Mouse (Mus musculus): ENCODE results near the gene Cisd2.

The Cisd2 gene

DNA sequence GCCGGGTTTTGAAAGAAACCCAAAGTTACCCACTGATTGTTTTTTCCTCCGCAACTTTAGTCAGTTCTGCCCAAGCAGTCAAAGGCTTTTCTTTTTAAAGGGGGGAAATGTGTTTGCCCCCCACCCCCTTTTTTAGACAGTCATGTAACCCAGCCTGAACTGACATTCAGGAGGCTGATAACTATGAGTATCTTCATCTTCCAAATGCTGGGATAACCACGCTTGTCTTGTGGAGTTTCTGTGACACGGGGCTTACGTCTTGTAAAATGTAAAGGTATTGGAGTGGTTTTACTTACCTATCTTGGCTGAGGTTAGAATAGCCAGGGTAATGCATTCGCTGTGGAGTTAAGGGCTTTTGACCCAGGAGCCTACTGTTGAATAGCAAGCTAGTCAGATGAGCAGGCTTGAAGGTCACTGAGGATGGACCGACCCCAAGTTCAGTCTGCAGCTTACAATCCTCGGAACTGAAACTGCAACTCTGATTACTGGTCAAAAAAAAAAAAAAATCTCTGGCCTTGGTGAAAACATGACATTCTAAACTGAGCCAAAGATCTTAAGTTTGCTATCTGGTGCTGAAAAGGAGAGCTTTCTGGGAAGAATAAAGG lies at the start of gene Cisd2:
Gene Cisd2, minus strand, starts transcription at position 318 of the 605 bp plus-strand sequence.
- DNase-seq = no peak

DNA sequence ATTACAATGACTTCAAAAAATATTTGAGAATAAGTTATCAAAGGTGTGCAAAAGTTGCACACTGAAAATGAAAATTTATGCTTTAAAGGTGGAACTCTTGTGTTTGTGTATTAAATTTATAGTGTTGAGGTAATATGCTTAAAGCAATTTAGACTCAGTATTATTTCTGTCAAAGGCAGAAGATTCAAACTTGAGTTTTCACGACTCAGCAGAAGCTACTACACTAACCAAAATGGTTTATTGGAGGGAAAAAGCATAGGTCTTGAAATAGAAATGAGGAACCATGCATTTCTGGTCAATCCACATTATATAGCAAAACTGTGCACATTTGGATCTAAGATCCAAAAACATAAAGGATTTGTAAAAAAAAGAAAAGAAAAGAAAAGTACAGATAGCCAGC lies 47.1 kb upstream of the Cisd2 start:
- no peak for DNase-seq

DNA sequence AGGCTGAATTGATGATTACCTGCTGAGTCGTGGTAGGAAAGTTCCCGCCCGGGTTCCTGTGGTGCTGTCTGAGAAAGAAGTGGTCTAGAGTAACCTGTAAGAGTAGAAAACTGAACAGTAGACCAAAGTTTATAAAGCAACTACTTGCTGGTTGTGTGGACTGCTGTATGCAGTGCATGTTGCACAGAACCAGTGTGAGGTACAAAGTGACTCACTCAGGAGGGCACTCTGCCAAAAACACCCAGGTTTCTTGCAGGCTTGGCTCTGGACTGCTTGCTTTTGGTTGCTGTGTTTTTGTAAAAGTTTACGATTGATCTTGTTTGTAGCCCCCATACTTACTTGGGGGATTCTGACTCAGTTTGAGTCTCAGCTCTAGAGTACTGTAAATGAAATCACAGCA lies 46.2 kb upstream of the Cisd2 start:
- DNase-seq = no peak

DNA sequence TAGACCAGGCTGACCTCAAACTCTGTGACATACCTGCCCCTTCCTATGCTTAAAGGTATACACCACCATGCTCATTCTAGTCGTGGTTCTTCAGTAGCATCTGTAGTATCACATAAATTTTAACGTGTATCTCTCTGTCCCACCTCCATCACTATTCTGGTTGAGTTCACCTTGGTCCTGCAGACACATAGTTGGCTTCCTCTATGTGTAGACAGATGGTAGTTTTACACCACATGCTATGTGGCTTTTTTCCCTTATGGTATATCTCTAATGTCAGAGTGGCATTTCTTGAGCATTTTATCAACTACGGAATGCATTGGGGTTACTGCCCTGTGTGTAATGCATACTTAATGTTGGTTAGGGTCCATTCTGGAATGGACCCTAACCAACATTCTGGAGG lies 45.4 kb upstream of the Cisd2 start:
- no peak for DNase-seq

DNA sequence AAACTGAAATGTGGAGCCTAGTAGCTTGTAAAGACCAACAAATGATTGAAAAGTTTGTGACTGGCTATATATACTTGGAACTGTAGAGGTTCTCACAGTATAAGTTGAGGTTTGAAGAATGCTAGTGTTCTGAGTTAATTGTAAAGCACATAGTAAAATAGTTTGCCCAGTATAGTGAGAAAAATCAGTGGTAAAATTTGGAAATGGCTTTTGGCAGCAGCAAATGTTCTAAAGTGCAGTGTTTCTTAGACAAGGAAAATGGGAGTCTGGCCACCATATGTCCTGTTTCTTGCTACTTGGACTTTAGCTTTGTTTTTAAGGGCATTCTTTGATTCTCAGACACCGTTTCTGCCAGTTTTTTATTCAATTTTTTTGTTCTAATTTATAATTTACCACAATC lies 44.7 kb upstream of the Cisd2 start:
- DNase-seq = no peak

DNA sequence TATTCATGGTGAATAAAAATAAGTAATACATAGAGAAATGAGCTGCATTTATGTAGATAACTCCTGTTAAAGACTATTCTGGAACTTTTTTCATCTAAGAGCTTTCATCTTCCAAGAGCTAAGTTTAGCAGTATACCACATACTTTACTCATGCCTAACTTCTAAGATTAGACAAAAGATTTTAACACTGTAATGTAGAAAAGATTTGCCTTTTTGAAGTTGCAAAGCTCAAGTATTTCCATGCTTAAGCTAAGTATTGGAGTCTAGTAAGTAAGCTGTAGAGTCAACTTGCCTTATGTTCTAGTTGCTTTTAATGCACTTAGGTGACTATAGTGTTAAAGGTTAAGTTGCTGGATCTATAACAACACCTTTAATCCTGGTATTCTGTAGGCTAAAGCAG lies 35.3 kb upstream of the Cisd2 start:
- no peak for DNase-seq

DNA sequence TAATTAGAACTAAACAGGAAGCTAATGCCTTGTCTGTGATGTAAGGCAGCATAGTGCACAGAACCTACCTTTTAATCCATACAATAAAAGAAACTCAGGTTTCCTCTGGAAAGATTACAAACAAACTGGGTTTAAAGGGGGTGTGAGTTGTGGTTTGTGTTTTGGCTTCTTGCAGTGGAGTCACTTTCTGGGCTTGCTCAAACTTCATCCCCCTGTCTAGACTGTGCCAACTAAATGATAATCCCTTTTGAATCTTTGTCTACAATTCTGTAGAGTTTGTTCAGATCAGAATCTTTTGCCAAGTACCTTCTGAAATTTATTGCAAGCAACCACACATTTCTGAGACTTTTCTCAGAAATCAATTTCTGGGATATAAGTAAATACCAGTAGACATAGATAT lies 21.2 kb upstream of the Cisd2 start:
- DNase-seq = no peak

DNA sequence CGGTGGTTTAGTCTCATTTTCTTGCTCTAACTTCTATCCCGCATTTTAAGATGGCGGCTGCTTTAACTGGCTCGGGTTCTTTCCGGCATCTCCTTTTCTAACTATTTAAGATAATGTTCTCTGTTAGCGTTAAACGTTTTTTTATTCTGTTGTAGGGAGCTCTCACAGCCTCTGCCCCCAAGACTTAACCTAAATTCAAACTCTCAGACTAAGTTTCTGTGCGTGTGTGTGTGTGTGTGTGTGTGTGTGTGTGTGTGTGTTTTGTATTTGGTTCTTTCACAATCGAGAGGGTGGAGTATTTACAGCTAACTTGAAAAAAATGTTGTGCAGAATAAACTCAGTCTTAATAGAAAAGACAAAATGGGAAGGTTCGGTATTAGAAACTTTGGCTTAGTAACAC lies 16.9 kb upstream of the Cisd2 start:
- DNase-seq = no peak

DNA sequence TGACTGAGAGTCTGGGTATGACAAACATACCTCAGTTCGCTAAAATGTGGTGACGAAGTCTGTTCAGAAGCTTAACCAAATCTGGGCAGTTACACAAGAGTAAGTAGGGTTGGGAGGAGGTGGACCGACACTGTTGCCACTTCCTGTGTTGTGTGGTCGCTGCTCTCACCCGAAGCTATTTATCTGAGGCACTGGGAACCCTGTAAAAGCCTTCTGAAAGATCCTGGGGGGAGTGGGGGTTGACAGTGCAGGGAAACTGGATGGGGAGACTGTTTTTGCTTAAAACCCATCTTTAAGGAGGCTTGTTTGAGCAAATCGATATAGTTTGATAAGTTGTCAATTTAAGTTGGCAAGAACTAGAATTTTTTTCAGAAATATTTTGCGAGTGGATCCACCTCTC lies 16.5 kb upstream of the Cisd2 start:
- DNase-seq = peak; percentile 7

DNA sequence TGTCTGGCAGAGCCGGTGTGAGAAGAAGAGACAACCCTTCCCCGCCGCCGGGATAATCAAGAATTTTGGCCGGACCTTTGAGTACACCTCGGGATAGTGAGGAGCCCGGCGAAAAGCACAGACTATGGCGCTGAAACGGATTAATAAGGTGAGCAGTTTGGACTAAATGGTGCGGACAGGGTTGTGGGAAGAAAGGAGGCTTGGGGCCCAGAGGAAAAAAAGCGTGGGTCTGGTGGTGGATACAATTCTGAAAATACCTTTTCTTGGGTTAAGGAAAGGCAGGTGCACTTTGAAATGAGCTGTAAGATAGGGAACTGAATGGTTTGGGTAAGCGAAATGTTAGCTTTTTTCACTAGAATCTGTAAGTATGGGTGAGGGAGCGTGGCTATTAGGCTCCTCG lies 15.9 kb upstream of the Cisd2 start:
- DNase-seq = no peak

DNA sequence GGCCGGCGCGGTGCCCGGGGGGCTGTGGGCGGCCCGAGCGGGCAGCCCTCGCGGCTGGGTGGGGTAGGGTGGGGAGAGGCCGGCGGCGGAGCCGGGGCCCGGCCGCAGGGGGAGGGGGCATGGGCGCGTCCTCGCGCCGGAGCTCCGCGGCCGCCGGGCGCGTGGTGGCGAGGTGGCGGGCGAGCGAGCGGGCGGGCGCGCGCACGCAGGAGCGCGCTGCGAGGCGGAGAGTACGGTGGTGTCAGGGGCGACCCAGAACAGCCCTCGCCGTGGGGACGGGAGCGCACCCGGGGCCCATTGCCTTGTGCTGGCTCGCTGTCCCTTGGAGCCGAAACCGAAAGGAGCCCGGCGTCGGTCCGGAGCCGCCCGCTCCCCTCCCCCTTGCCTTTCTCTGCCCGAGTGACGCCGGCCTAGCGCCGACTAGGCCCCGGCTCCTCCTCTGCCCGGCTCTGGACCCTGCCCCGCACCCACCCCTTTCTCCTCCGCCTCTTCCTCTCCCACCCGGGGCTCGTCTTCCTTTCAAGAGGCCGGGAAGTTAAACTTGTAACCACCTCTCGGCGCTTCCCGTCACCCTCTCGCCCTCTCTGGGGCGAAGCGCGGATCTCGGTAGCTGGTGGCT lies 15.3 kb upstream of the Cisd2 start:
- peak; percentile 88 for DNase-seq

DNA sequence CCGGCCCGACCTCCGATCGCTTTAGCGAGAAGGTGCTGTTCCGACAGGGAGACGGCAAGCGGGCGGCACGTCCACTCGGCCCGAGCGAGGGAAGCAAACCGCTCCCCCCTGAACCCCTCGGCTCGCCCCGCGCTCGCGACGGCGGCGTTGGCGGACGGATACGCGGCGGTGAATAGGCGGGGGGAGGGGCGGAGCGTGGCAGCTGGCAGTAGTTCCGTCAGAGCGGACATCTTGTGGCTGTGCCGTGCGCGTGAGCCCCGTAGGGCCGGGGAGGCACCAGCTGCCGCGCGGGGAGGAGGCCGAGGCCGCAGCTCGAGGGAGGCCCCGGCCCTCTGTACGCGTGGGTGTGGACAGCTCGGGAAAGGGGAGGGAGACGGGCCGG lies 14.8 kb upstream of the Cisd2 start:
- peak; percentile 93 for DNase-seq

DNA sequence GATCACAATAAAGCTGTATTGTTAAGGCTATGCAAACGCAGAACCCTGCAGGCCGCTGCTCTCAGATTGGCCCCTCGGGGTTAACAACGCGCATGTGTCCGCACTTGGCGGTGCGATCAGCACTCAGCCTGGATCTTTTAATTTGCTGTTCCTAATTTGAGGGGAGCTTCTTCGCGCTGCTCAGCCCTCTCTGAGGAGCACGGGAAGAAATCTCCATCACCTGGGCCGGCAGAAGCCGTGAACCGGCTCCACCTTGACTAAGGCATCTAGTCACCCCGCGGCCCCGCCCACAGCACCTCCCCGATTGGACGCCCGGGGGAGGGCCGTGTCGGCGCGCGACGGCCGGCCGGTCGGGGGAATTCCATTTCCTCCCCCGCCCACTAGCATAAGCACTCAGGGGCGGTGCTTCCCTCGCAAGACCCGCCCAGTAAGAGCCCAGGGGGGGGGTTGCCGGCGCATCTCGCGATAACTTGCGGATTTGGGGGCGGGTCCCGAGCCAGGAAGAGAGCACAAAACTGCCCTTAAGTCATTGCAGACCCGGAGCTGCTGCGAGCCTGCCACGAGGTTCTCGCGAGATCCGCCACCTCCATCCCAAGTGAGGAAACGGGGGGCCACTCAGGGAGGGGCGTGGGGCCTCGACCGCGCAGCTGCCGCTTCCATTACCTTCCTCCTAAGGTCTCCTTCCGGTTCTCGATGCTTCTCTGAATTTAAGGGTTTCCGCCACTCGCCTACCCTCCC lies 14.2 kb upstream of the Cisd2 start, which contains the start of gene Ube2d3:
Gene Ube2d3, plus strand, starts transcription at position 392 of the 738 bp plus-strand sequence.
- DNase-seq = peak; percentile 99

DNA sequence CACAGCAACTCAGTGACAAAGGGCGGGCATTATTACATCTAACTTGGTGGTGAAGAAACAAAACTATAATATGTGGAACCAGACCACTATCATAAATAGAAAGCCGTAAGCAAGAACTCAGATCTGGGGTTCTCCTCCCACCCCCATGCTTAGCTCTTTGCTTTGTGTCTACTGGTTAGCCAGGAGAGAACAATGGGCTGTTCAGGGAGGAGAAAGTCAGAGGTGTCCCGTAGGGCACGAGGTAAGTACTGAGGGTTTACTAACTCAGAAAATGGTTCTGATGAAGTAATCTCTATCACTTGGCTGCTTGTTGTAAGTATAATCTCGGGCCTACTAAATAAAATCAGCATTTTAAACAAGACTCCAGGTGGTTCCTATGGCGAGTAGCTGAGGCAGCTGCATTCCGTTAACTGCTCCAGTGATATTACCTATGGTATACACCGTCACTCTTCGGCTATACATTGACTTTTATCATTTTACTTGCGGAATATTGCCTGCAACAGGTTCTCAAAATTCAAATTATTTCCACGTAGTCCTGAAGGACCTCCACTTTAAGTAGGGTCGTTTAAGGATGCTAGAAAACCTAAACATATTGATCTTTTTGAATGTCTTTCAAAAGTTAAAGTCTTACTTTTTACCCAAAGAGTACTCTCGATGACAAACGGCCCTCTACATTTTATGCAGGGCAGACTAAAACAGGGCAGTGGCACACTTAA lies 13.3 kb upstream of the Cisd2 start:
- peak; percentile 6 for DNase-seq

DNA sequence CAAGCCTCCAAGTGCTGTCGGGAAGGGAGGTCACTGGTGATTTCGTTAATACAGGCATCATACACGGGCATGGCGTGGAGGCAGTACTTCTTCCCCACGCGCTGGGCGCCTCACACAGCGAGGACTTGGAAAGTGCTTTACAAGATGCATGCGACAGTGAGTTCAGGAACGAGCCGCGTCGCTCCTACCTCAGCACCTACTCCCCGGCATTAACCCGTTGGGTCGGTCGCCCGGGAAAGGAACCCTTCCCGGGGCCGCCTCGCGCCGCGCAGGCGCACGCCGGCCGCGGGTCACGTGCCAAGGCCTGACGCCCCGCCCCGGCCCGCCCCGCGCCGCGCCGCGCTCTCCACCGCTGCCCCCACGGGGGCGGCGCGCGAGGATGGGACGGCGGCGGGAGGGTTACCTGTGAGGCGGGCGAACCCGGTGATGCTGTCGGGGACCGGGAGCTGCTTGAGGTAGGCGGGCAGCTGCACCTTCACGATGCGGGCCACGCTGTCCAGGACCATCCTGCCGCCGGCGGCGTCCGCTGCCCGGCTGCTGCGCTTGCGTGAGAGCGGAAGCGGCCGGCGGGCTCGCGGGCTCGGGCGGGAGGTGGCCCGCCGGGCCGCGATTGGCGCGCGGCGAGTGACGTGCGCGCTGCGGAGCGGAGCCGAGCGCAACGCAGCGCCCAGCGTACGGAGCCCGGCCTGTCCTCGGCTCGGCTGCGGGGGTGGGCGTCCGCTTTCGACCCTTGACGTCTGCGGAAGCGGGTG lies 693 bp downstream of the Cisd2 start:
- DNase-seq = peak; percentile 96

DNA sequence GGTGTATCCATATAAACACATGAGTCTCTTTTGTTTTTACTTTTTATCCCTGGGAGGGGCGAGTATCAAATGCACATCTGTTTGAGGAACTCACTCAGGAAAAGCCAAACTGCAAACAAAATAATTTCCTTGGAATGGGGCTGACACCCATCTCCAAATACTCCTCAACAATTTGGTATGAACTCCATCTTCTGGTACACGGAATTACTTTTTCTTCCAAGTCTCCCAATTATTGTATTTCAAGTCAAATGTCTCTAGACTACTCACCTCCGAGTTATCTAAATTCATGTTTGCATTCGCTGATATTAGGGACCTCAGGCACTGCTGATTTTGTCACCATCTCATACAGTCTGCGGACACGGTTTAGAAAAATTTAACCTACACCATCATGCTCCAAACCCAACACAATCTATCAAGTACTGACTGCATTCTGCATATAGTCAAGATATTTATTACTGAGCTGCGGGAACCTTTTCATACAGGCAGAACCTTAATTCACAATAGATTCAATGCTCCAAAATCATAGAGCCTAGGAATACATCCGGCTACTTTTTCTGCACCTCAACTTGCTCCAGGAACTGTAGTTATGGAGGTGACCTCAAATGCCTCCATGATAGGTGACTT lies 1.4 kb downstream of the Cisd2 start:
- DNase-seq = no peak

DNA sequence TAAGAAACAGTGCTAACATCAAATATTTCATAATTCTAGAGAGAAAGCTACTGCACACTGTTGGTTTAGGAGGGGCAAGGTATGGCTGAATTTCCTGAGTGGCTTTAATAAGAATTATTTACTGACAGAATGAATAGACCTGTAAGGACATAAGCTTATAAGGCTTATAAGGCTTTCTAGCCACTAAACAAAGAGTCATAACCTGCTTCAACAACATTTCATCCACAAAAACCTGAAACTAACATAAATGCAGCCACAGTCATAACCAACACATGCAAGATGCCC lies 2.5 kb downstream of the Cisd2 start:
- DNase-seq = no peak

DNA sequence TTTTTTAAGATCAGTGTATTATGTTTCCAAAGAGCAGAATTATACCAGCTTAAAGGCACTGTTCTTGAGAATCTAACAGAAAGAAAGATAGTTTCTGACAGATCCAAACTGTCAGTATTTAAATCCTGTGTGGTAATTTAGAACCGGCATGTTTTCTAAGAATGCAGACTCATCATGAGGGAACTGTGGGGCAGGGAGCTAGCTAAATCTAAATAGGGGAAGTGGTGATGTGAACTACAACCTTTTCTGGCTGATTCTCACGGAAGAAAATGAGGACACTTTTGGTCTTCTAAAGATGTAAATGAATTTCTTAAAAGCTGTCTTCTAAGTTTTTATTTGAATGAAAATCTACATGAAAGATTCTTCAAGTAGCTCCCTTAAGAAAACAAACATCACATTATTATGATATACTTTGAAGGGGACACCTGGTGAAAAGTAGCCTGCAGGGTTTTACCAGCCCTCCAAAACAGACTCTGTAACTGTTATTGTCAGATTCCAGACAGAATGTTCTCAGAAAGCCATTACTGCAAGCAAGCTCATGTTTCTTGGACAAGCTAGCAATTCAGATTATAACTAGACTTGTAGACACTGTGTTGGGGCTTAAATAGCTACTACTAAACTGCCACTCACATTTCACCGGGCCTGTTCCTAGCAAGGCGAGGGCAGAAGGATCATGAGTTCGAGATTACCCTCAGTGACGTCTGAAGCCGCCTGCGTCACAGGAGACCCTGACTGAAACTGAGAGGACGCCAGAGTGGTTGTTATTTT lies 3.0 kb downstream of the Cisd2 start:
- DNase-seq = no peak

DNA sequence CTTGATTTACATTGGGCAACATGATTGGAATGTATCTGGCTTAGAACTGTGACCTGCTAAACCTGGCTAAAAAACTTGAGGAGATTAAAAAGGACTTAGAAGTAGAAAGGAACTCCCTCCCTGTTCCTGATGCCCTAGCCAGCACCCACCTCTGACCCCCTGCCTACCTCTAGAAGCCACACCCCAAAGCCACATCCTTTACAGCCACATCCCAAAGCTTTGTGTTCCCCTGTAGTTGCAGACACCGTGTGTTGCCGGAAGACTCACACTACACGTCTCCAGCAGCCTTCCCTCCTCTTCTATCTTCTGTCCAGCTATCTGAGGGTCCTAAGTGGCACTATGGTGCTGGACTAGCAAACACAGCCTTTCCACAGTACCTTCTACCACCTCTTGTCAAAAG lies 5.9 kb downstream of the Cisd2 start:
- DNase-seq = no peak

DNA sequence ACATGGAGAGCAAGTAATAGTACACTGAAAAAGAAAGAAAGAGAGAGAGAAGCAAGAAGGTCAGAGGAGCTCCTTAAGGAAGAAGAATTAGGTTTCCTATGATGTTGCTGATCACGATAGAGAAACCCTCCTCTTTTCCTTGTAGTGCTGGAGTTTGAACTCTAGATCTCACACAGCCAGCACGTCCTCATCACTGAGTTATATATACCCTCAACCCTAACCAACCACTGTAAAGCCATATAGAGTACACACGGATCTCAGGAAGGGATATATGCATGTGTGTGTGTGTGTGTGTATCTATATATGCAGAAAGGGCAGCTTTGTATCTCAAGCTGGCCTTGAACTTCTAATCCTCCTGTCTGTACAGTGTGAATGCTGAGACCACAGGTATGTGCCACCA lies 6.5 kb downstream of the Cisd2 start:
- no peak for DNase-seq

DNA sequence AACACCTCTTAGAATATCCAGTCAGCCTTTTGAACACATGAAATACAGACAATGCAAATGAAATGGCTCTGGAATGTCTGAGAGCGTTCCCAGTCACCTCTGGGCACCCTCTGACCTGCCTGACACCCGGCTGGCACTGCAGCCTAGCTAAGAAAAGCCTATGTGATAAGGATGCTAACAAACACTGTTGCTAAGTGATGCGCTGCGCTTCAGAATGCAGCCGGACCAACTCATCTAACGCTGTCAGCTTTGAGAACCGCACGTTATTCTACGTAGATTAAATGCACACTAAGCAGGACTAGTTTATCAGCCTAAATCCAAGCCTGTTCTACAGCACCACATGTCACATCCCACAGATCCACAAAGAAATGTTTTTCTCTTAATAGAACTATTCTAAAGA lies 11.9 kb downstream of the Cisd2 start:
- DNase-seq = peak; percentile 52

DNA sequence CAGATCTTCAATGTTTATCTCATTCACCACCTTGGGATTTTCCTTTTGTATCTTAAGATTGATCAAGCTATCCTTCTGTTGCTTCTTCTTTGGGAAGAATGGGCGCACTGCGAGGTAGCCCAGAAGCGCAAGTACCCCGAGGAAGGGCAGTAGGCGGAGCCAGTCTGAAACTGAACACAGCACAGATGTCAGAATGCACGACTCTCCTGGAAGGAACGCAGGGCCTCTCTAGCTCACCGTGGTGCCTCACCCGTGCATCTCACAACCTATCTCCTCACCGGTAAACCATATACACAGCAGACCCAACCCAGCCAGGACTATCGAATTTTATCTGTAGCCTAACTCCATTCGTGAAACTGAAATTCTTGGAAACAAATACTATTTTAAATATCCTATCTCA lies 12.7 kb downstream of the Cisd2 start:
- no peak for DNase-seq
